Mouse (Mus musculus) embryonic facial prominence, embryonic 14.5 days (tissue): ENCODE measurements around the gene Mis12. TPM values are rescaled to one million over a fixed set of nuclear protein-coding genes. Genes with fewer than 3 reads are reported as not detected.

Experiments used
- ATAC-seq: fragments of 200-750 bp; cut with Nextera tagmentation; 2 replicates; pipeline ENCODE4 v1.8.0; 2017; ENCODE audit warnings: low read depth, moderate number of reproducible peaks, moderate TSS enrichment
- DNase-seq: peaks from one replicate; pipeline ENCODE4 v3.0.0-alpha.2; 2015; ENCODE audit warnings: low spot score
- H3K27ac ChIP-seq: fragments of 300-500 bp; sonication (generic); replicated peaks from 2 replicates; pipeline ENCODE4 v1.5.1; 2014; ENCODE audit warnings: low read depth, mild to moderate bottlenecking, low read length, moderate library complexity
- H3K27me3 ChIP-seq: fragments of 300-500 bp; sonication (generic); replicated peaks from 2 replicates; pipeline ENCODE4 v1.6.1; 2014; ENCODE audit warnings: low read length; ENCODE audit not compliant: control insufficient read depth, insufficient read depth
- H3K36me3 ChIP-seq: fragments of 300-500 bp; sonication (generic); 2 replicates; pipeline ENCODE4 v1.6.1; 2014; ENCODE audit warnings: low read length, mixed read lengths; ENCODE audit not compliant: control insufficient read depth, insufficient read depth
- H3K4me1 ChIP-seq: fragments of 300-500 bp; sonication (generic); 2 replicates; pipeline ENCODE4 v1.6.1; 2014; ENCODE audit warnings: antibody characterized with exemption, low read length; ENCODE audit not compliant: control insufficient read depth, insufficient read depth
- H3K4me2 ChIP-seq: fragments of 300-500 bp; sonication (generic); 2 replicates; pipeline ENCODE4 v1.6.1; 2014; ENCODE audit warnings: low read depth, mild to moderate bottlenecking, low read length, moderate library complexity, mixed read lengths
- H3K4me3 ChIP-seq: fragments of 300-500 bp; sonication (generic); 2 replicates; pipeline ENCODE4 v1.5.1; 2014; ENCODE audit warnings: low read depth, mild to moderate bottlenecking, low read length
- H3K9ac ChIP-seq: fragments of 300-500 bp; sonication (generic); 2 replicates; pipeline ENCODE4 v1.6.1; 2014; ENCODE audit warnings: low read depth, mild to moderate bottlenecking, low read length, moderate library complexity, mixed read lengths
- H3K9me3 ChIP-seq: fragments of 300-500 bp; sonication (generic); 2 replicates; pipeline ENCODE4 v1.6.1; 2016; ENCODE audit warnings: low read length; ENCODE audit not compliant: control insufficient read depth
- WGBS: fragments of 180-500 bp; shearing (Covaris S2); extraction: QIAGEN DNeasy Blood & Tissue Kit; methylation state at CpG from one replicate; pipeline ENCODE4 v1.1.7; 2014; 5-methylcytosine and 5-hydroxymethylcytosine counted together
- polyA plus RNA-seq: library from polyadenylated mRNA; unstranded; fragments of >200 nt; fragmentation: Nextera tagmentation; extraction: Ambion mirVana; gene quantifications from 2 replicates; pipeline ENCODE4 v1.2.1, GENCODE M21; 2014

Mis12 gene
- 29.2 and 30.0 TPM in 2 replicates for polyA plus RNA-seq

DNA sequence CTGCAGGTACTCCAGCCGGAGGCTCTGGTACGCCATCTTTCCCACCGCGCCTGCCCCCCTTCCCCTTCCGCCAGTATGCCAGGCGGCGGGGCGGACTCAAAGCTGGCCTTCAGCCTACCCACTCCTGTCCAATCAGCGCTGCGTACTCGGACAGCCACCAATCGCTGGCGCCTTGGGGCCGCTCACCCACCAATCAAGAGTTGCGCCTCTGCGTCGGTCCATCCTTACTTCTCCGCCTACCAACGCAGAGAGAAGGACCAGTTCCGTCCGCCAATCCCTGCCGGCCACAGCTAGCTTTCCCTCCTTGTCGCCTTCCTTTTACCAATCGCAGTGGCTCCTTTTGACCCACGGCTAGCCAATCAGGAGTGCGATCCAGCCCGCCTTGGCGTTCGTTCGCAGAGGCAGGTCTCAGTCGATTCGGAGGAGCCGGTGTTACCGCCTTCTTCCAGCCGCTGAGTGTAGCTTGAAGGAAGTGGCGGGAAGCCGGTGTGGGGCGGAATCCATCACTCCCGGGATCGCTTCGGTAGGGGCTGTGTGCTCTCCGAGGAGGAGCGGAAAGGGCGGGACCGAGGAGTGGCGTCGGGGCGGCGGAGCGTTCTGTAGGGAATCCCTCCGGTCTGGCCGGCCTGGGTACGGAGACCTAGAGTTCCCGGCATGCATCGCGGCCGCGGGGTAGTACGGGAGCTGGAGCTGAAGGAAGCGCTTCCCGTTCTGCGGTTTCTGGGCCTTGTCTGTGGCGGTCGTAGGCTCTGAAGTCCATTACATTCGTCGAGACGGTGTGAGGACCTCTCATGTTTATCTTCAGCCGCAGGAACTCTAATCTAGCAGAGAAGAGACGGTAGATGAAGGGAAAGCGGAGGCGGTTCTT lies at the start of gene Mis12, which contains the start of gene Derl2:
Gene Mis12 (plus strand): TSS at position 411 of the 868 bp plus-strand sequence.
Gene Derl2 (minus strand): TSS at position 641 of the 868 bp plus-strand sequence.
- under 1% methylated on average over 56 of the region's 71 CpGs for WGBS

DNA sequence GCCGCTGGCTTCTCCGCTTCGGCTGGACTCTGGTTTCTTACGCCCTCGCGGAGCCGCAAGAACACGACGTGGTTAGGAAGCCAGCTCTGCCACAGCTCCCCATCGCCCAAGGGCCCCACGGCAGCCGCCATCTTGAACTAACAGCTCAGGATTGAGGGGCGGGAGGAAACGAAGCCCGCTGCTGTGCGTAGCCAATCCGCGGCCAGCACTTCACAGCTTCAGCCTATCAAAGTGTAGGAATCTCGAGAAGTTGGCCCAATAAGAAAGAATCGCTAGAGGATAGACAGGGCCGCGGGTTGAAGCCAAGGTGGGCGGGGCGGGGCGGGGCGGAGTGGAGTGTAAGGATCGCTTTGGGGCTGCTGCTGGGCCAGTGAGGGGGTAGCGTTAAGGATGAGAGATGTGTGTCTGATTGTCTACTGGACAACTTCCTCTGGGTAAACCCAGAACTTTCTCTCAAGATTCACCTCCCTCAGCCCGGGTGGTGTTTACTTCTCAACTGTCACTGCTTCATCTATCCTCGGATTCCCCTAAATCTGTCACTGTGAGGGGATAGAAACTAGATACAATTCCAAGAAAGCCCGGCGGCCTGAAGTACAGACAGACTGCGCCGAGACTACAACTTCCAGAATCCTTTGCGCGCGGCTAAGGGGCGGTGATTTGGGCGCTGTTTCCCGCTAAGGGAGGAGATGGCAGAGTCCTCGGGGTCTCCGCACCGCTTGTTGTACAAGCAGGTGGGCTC lies 49.4 kb upstream of the Mis12 start, which contains the start of the genes Nup88 and Rpain:
Gene Nup88 (minus strand): TSS at position 153 of the 739 bp plus-strand sequence.
Gene Rpain (plus strand): TSS at position 393 of the 739 bp plus-strand sequence.
- peaks cover 7% of the 10 kb centered on the region for H3K4me1 ChIP-seq
- peak within 1 kb of the TSS; percentile 88 for H3K9ac ChIP-seq
- ATAC-seq (peak; percentile 98), DNase-seq (peak; percentile 99)
- WGBS = under 1% methylated on average over 39 of the region's 43 CpGs
- peak within 1 kb of the TSS; percentile 83 for H3K27ac ChIP-seq
- no peaks in the 10 kb centered on the region for H3K9me3 ChIP-seq
- peak within 1 kb of the TSS; percentile 90 for H3K4me2 ChIP-seq
- H3K36me3 ChIP-seq = peaks cover 53% of the 10 kb centered on the region
- no peaks in the 10 kb centered on the region for H3K27me3 ChIP-seq
- peak within 1 kb of the TSS; percentile 67 for H3K4me3 ChIP-seq

More for the DNA sequence above, at the start of gene Mis12, which contains the start of gene Derl2:
- DNase-seq = peak; percentile 100
- Histone ChIP-seq H3K27me3 (no peaks in the 10 kb centered on the region), H3K4me2 (peak within 1 kb of the TSS; percentile 89), H3K9me3 (no peaks in the 10 kb centered on the region), H3K4me1 (peaks cover 19% of the 10 kb centered on the region; the same call in 1 of the 2 replicates), H3K36me3 (peaks cover 25% of the 10 kb centered on the region), H3K4me3 (peak within 1 kb of the TSS; percentile 89), H3K27ac (peak within 1 kb of the TSS; percentile 92), H3K9ac (peak within 1 kb of the TSS; percentile 89)
- peak; percentile 99 for ATAC-seq

DNA sequence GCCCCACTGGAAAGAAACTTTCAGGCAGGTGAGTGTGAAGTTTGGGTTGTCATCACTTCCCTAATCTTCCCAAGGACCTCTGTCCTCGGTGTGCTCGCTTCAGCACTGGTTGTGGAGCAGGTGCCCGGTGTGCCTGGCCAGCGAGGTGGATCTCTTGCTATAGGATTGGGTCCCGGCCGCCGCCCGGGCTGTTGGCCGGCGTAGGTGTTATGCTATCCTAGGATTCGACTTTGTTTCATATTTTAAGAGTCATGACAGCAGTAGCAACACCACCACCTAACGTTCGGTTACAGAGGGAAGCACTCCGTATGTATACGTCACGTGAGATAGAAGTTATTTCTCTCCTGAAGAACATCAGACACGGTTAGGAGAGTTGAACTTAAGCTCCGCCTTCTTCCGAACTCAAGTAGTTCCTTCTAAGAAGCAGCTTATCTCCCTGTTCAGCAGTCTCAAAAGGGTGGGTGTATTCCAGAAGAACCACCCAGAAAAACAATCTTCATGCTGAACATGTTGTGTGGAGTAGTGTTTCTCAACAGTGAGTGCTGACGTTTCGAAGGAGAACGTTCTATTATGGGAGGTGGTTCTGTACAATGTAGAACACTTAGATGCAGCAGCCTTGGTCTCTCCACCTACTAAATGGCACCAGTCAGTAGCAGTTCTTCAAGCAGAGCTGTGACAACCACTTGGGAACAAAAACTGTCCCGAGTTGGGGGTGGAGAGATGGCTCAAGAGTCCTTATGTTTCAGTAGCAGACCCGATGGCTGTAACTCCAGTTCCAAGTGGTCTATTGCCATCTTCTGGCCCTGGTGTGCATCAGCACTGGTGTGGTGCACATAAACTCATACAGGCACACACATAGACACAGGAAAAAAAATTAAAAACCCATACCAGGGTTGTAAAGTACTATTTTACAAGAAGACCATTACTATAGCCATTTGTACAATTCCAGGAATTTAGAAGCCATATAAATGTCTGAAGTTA lies 48.6 kb upstream of the Mis12 start:
- H3K27ac ChIP-seq = peak overlapping the region; percentile 83; the same call in 1 of the 2 replicates
- DNase-seq = peak; percentile 41

DNA sequence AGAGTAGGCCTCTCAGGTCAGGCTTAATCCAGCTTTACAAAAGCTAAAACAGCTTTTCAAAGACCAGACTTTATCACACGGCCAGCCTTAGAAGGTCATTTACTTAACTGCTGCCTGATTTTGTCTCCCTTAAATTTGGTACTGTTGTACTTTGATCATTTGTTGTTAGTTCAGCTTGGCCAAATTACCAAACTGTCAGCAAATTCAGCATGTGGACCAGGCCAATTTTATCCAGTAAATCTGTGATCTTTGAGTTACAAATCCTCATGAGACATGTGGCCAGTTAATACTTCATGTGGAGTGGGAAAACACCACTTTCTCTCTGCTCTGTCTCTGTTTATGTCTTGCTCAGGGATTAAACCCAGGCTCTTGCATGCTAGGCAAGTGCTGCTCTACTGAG lies 46.8 kb upstream of the Mis12 start:
- 58% methylated on average over 1 of the region's 1 CpGs for WGBS
- H3K4me3 ChIP-seq = no peak overlapping the region

More for the DNA sequence above, 48.6 kb upstream of the Mis12 start:
- Histone ChIP-seq H3K36me3 (peaks cover 53% of the 10 kb centered on the region), H3K27me3 (no peaks in the 10 kb centered on the region), H3K4me1 (peaks cover 7% of the 10 kb centered on the region), H3K4me2 (peak overlapping the region; percentile 72), H3K4me3 (peak overlapping the region; percentile 67), H3K9ac (peak overlapping the region; percentile 65), H3K9me3 (no peaks in the 10 kb centered on the region)
- 15% methylated on average over 23 of the region's 24 CpGs for whole genome bisulfite sequencing
- peak; percentile 2; the same call in 1 of the 2 replicates for ATAC-seq

DNA sequence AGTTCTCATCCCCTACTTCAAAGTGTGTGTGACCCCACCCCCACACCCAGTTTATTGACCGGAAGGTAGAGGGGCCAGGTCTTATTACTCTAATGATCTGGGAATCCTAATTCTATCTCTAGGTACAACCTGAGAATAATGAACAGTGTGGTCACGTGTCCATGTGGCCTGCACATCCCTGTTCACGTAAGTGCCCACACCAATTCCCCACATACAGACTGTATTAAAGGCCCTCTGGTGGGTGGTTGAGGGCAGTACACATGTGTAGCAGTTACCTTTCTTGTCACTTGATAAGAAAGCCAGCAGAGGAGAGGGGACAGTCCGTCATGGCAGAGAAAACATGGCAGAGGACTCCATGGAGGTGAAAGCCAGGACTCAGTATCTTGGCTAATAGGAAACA lies 45.5 kb upstream of the Mis12 start:
- Histone ChIP-seq H3K27ac (no peak overlapping the region), H3K9ac (no peak overlapping the region), H3K9me3 (no peaks in the 10 kb centered on the region), H3K4me2 (no peak overlapping the region), H3K4me3 (no peak overlapping the region), H3K27me3 (no peaks in the 10 kb centered on the region), H3K36me3 (peaks cover 69% of the 10 kb centered on the region), H3K4me1 (no peaks in the 10 kb centered on the region; the same call in 1 of the 2 replicates)
- 60% methylated on average over 4 of the region's 4 CpGs for WGBS
- DNase-seq (peak; percentile 6), ATAC-seq (no peak)

More for the DNA sequence above, 46.8 kb upstream of the Mis12 start:
- H3K36me3 ChIP-seq = peaks cover 58% of the 10 kb centered on the region
- no peak overlapping the region for H3K4me2 ChIP-seq
- H3K27me3 ChIP-seq = no peaks in the 10 kb centered on the region
- no peak overlapping the region for H3K27ac ChIP-seq
- H3K4me1 ChIP-seq = peaks cover 7% of the 10 kb centered on the region
- no peak overlapping the region for H3K9ac ChIP-seq
- DNase-seq = no peak
- ATAC-seq = no peak
- H3K9me3 ChIP-seq = no peaks in the 10 kb centered on the region

DNA sequence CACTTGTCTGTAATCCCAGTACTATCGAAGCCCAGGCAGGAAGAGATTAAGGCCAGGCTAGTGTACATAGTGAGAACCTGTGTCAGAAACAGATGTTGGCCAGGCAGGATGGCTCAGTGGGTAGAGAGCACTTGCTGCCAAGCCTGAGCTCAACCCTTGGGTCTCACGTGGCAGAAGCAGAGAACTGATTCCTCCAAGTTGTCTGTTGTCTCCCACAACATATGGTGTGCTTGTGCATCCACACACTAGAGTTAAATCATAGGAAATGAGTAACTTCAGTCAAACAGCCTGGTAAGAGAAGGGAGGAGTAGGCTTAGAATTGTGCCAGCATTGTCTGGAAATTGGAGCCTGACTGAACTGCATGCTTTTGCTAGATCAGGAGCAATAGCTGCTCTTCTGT lies 44.2 kb upstream of the Mis12 start:
- H3K9ac ChIP-seq = no peak overlapping the region
- no peak overlapping the region for H3K4me2 ChIP-seq
- H3K27me3 ChIP-seq = no peaks in the 10 kb centered on the region
- no peak overlapping the region for H3K4me3 ChIP-seq
- peaks cover 82% of the 10 kb centered on the region for H3K36me3 ChIP-seq
- H3K27ac ChIP-seq = no peak overlapping the region
- no peak for DNase-seq
- H3K9me3 ChIP-seq = no peaks in the 10 kb centered on the region
- 70% methylated on average over 2 of the region's 2 CpGs for WGBS
- ATAC-seq = no peak
- H3K4me1 ChIP-seq = no peaks in the 10 kb centered on the region; the same call in 1 of the 2 replicates

DNA sequence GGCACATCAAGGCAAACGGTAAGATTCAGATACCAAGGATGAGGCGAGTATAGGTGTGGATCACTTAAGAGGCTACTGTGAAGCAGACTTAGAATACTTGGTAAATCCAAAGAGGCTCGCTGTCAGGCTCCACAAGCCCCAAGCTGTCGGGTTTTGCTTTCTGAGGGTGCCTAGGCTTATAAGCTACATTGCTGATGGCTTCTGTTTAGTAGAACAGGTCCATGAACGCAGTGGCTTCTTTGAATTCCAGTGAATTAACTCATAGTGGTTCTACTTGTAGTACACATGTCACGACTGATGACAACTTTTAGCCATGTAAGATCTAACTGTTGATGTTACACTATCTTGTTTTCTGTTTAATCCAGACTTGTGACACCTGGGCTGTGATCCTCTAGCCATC lies 42.1 kb upstream of the Mis12 start:
- WGBS = 81% methylated on average over 6 of the region's 6 CpGs
- peaks cover 81% of the 10 kb centered on the region for H3K36me3 ChIP-seq

More for the DNA sequence above, 42.1 kb upstream of the Mis12 start:
- no peaks in the 10 kb centered on the region for H3K27me3 ChIP-seq
- H3K4me1 ChIP-seq = peaks cover 11% of the 10 kb centered on the region; the same call in 1 of the 2 replicates
- H3K9ac ChIP-seq = no peak overlapping the region
- no peaks in the 10 kb centered on the region for H3K9me3 ChIP-seq
- no peak overlapping the region for H3K4me2 ChIP-seq
- no peak overlapping the region for H3K4me3 ChIP-seq
- DNase-seq = no peak
- no peak overlapping the region for H3K27ac ChIP-seq
- ATAC-seq = no peak
